Mouse (Mus musculus) lung, postnatal 0 days (tissue): ENCODE measurements at regions not wholly inside any gene's neighbourhood (a gene's known extent, or its start where the extent isn't known, plus 50 kb on each side); places are given as distances from the start of the nearest gene placed in this dataset.

ENCODE experiments used
- CTCF ChIP-seq: IDR thresholded peaks from 2 replicates; pipeline ENCODE4 v1.5.1; 2016; ENCODE audit warnings: antibody characterized with exemption, mild to moderate bottlenecking
- EP300 ChIP-seq: IDR thresholded peaks from 2 replicates; pipeline ENCODE4 v1.6.1; 2016; ENCODE audit warnings: antibody characterized with exemption, mild to moderate bottlenecking, control low read depth

DNA sequence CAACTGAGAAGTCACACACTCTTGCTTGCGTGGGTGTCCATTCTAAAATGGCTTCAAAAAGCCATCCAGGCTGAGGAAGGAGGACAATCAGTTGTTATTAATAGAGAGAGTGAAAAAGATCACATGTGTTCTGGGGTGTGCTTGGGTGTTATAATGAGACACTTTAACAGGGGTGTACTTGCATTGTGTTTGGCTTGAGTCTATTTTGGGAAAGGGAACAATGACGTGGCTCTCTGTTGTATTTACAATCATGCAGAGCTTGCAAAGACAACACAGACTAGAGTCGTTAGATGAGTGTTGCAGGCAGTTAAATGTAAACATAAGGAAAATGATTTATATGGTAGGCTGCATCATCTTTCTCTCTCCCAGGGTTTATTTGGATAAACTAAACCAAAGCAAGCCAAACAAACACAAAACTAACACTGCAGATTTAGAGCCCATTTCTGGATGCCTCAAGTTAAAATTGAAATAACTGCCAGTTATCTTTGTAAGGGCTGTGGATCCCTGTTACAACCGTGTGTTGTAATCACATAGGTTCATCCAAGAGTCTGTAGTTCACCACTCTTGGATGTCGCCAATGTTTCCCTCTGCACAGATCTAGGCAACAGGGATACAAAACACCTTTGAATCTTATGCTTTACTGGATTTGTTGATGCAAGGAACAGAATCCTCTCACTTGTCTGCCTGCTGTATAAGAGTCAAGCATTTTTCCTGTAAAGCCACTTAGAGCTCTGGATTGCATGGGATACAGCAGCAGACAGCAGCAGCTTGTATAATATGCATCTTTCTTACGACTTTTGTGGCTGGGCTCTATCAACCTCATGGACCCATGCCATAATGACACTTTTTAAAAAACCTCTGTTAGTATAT lies 139.9 kb upstream of the Rgmb start:
- no peak for TF ChIP-seq EP300
- no peak for TF ChIP-seq CTCF
